Mouse (Mus musculus): ENCODE data around the gene Palmd.

GRCm38 (mm10) chr3:116966800-116967199 is 2.0 kb downstream of the Palmd start:
- TF ChIP-seq CTCF (IDR thresholded peaks at IDR 0.05; ENCODE audit: extremely low read depth, insufficient read length, insufficient replicate concordance, low read depth, low read length) (no peak), POLR2A (IDR thresholded peaks at IDR 0.05; ENCODE audit: low read depth, low read length) (no peak)
